Mouse (Mus musculus) bone marrow, adult 2 months (tissue): ENCODE results near the gene Scnn1b. TPM values are rescaled to one million over a fixed set of nuclear protein-coding genes. Genes with fewer than 3 reads are reported as not detected.

Experiments
- H3K27ac ChIP-seq: fragments of 200-500 bp; 2 replicates; pipeline ENCODE4 v1.5.1; 2012; ENCODE audit warnings: low read depth, mild to moderate bottlenecking, control low read depth, inconsistent platforms, low read length; ENCODE audit not compliant: control insufficient read depth, poor library complexity, insufficient read depth
- H3K4me1 ChIP-seq: fragments of 200-500 bp; 2 replicates; pipeline ENCODE4 v1.6.1; 2011; ENCODE audit warnings: low read length; ENCODE audit not compliant: control insufficient read depth, insufficient read depth
- H3K4me3 ChIP-seq: fragments of 200-500 bp; replicated peaks from 2 replicates; pipeline ENCODE3; 2011; ENCODE audit warnings: mild to moderate bottlenecking, low read depth, low read length, control low read depth; ENCODE audit not compliant: control insufficient read depth
- CTCF ChIP-seq: fragments of 200-500 bp; IDR thresholded peaks from 2 replicates; pipeline ENCODE4 v1.5.1; 2011; ENCODE audit warnings: low read length, control low read depth; ENCODE audit not compliant: control insufficient read depth, insufficient read depth
- POLR2A ChIP-seq: fragments of 200-500 bp; IDR thresholded peaks from 2 replicates; pipeline ENCODE4 v1.6.1; 2011; ENCODE audit warnings: low read depth, mild to moderate bottlenecking, control low read depth, low read length, borderline replicate concordance; ENCODE audit not compliant: control insufficient read depth
- WGBS: fragments of 180-500 bp; shearing (Covaris S2); methylation state at CpG from one replicate; pipeline ENCODE4 v1.1.7; 2018; 5-methylcytosine and 5-hydroxymethylcytosine counted together
- polyA plus RNA-seq: library from polyadenylated mRNA; stranded (reverse); fragments of >200 nt; gene quantifications from 2 replicates; pipeline ENCODE4 v1.2.4, GENCODE M21; 2011; ENCODE audit warnings: low replicate concordance; ENCODE audit not compliant: missing spikeins, insufficient read depth, insufficient read length

Scnn1b gene
- polyA plus RNA-seq, 1 experiment = 0.77 TPM

GRCm38 (mm10) chr7:121899940-121900339, 35.1 kb downstream of the Scnn1b start:
- Histone ChIP-seq H3K4me3 (no peak overlapping the region), H3K4me1 (no peaks in the 10 kb centered on the region), H3K27ac (no peak overlapping the region)
- TF ChIP-seq POLR2A (no peak), CTCF (no peak)
- WGBS = 20% methylated on average over 7 of the region's 7 CpGs

GRCm38 (mm10) chr7:121902757-121903411, 38.0 kb downstream of the Scnn1b start:
- TF ChIP-seq CTCF (no peak), POLR2A (no peak)
- Histone ChIP-seq H3K4me1 (no peaks in the 10 kb centered on the region), H3K27ac (no peak overlapping the region), H3K4me3 (no peak overlapping the region)
- WGBS = 74% methylated on average over 8 of the region's 8 CpGs

- Histone ChIP-seq H3K4me3 (no peak overlapping the region), H3K4me1 (no peaks in the 10 kb centered on the region), H3K27ac (no peak overlapping the region)
- TF ChIP-seq POLR2A (no peak), CTCF (no peak)
- WGBS = 77% methylated on average over 4 of the region's 4 CpGs
These were observed 42.0 kb downstream of the Scnn1b start for GRCm38 (mm10) chr7:121906879-121907278.

GRCm38 (mm10) chr7:121912250-121912649, 47.4 kb downstream of the Scnn1b start:
- H3K4me3 ChIP-seq = no peak overlapping the region
- no peaks in the 10 kb centered on the region for H3K4me1 ChIP-seq
- TF ChIP-seq POLR2A (no peak), CTCF (no peak)
- no peak overlapping the region for H3K27ac ChIP-seq
- WGBS = 67% methylated on average over 8 of the region's 8 CpGs

- Histone ChIP-seq H3K4me1 (no peaks in the 10 kb centered on the region), H3K4me3 (no peak overlapping the region), H3K27ac (no peak overlapping the region)
- TF ChIP-seq CTCF (no peak), POLR2A (no peak)
- WGBS = 72% methylated on average over 6 of the region's 6 CpGs
These were observed 49.1 kb downstream of the Scnn1b start for GRCm38 (mm10) chr7:121913944-121914343.

GRCm38 (mm10) chr7:121924361-121924760, 59.5 kb downstream of the Scnn1b start:
- Histone ChIP-seq H3K4me3 (no peak overlapping the region), H3K4me1 (no peaks in the 10 kb centered on the region), H3K27ac (no peak overlapping the region)
- WGBS = 87% methylated on average over 7 of the region's 7 CpGs
- TF ChIP-seq CTCF (no peak), POLR2A (no peak)

GRCm38 (mm10) chr7:121927882-121928281, 63.0 kb downstream of the Scnn1b start:
- TF ChIP-seq POLR2A (no peak), CTCF (no peak)
- 75% methylated on average over 2 of the region's 2 CpGs for WGBS
- no peaks in the 10 kb centered on the region for H3K4me1 ChIP-seq
- H3K4me3 ChIP-seq = no peak overlapping the region
- no peak overlapping the region for H3K27ac ChIP-seq

GRCm38 (mm10) chr7:121931246-121931645, 66.4 kb downstream of the Scnn1b start:
- no peak for TF ChIP-seq POLR2A
- no peak for TF ChIP-seq CTCF
- Histone ChIP-seq H3K4me1 (no peaks in the 10 kb centered on the region), H3K27ac (no peak overlapping the region), H3K4me3 (no peak overlapping the region)
- 55% methylated on average over 7 of the region's 7 CpGs for WGBS

- Histone ChIP-seq H3K4me1 (no peaks in the 10 kb centered on the region), H3K4me3 (no peak overlapping the region), H3K27ac (no peak overlapping the region)
- no peak for TF ChIP-seq CTCF
- TF ChIP-seq POLR2A = no peak
- WGBS = 90% methylated on average over 6 of the region's 6 CpGs
These were observed 68.8 kb downstream of the Scnn1b start for GRCm38 (mm10) chr7:121933675-121934074.
